Mouse (Mus musculus) CD4-positive, CD25-positive, alpha-beta regulatory T cell, adult 9 weeks (primary cell): ENCODE measurements around the gene Ugt2a2. TPM values are rescaled to one million over a fixed set of nuclear protein-coding genes. Genes with fewer than 3 reads are reported as not detected.

ENCODE experiments used
- polyA plus RNA-seq: library from polyadenylated mRNA; unstranded; fragments of 100-300 nt; shearing (Covaris generic); gene quantifications from one replicate; pipeline ENCODE4 v1.2.1, GENCODE M21; 2017

The Ugt2a2 gene
- polyA plus RNA-seq, result not detected

DNA sequence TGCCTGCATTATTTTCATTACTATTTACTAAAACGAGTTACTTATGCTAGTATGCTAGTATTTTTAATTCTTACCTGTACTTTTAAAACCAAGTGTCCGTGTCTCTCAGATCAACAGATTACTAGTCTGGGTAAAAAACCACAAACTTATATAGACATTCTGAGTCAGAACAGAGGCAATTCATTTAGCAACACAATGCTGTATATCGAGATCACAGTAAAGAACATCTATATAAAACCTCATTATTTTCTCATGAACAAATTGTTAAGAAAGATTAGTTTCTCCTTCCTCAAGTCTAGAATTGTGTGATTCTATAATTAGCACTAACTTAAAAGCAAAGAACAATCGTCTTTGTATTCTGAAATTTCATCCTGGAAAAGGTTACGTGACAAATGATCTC is at the start of gene Ugt2a2:
Gene Ugt2a2, minus strand, starts transcription at position 101 of the 400 bp plus-strand sequence.

DNA sequence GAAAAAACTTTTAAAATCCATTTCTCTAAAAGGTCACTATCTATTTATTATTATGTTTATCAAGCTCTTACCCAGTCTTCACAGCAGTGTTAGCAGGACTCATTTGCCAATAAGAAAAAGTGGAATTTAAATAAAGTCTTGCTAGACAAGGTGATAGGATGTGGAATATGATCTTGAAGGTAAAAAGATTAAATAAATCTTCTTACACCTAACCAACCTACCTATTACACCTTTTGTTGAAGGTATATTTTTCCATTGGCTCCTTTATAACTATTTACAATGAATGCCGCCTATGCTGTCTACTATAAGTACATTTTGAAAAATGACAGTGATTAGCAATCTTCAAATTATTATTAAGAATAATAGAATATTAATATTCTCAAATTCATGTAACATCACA is 8.7 kb upstream of the Ugt2a2 start, which contains the start of gene Ugt2a1:
Gene Ugt2a1, minus strand, starts transcription at position 101 of the 400 bp plus-strand sequence.

DNA sequence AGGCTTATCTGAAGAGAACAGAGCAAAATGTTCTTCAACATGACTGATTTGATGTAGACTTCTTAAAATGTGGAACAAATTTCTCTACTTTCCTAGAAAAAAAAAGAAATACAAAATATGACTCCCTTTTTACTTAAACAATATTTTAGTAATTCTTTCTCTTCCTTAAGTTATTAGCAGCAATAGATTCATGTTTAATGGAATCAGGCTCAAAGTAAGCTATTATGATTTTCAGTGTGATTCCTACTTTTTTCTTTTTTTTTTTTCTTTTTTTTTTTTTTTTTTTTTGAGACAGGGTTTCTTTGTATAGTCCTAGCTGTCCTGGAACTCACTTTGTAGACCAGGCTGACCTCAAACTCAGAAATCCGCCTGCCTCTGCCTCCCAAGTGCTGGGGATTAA is 4.6 kb upstream of the Ugt2a2 start, which contains the start of gene Gm43638:
Gene Gm43638, minus strand, starts transcription at position 101 of the 400 bp plus-strand sequence.

DNA sequence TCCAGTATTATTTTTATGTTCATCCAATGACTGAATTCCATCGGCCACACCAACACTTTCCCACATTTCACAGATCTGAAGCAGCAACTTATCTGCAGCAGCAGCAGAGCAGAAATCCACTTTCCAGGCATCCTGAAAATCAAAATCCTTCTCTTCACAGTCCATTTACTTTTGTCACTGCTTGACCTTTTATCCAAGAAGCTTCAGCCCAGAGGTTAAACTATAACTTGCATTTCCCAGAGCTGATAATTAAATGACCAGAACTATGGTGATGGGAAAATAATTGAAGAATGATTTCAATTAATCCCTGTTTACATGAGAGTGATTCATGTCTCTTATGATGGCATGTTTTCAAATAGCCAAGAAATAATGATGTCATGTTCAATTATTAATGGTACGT is 58.0 kb downstream of the Ugt2a2 start, which contains the start of gene Ugt2b38:
Gene Ugt2b38, minus strand, starts transcription at position 163 of the 400 bp plus-strand sequence.

Other genes with a start within 250 kb of the Ugt2a2 start
- not detected for gene Ugt2b37, start 227.5 kb downstream of the Ugt2a2 start, polyA plus RNA-seq
- gene Ugt2a3, start 145.1 kb downstream of the Ugt2a2 start, polyA plus RNA-seq, result not detected
- not detected for gene Ugt2b38, start 58.1 kb downstream of the Ugt2a2 start, polyA plus RNA-seq
- gene Gm43638, start 4.5 kb upstream of the Ugt2a2 start, polyA plus RNA-seq, result not detected
- not detected for gene Ugt2a1, start 8.6 kb upstream of the Ugt2a2 start, polyA plus RNA-seq
- not detected for gene Sult1b1, start 55.9 kb upstream of the Ugt2a2 start, polyA plus RNA-seq
- not detected for gene Sult1d1, start 86.8 kb upstream of the Ugt2a2 start, polyA plus RNA-seq
- not detected for gene Sult1e1, start 109.3 kb upstream of the Ugt2a2 start, polyA plus RNA-seq
- not detected for gene Csn1s1, start 183.9 kb upstream of the Ugt2a2 start, polyA plus RNA-seq
- not detected for gene Csn2, start 217.4 kb upstream of the Ugt2a2 start, polyA plus RNA-seq